Mouse (Mus musculus) WW6 (cell line): ENCODE measurements at regions not wholly inside any gene's neighbourhood (a gene's known extent, or its start where the extent isn't known, plus 50 kb on each side); places are given as distances from the start of the nearest gene placed in this dataset.

ENCODE experiments used
- DNase-seq: peaks from one replicate; pipeline ENCODE4 v3.0.0-alpha.2; 2013; ENCODE audit warnings: low read depth, low spot score

DNA sequence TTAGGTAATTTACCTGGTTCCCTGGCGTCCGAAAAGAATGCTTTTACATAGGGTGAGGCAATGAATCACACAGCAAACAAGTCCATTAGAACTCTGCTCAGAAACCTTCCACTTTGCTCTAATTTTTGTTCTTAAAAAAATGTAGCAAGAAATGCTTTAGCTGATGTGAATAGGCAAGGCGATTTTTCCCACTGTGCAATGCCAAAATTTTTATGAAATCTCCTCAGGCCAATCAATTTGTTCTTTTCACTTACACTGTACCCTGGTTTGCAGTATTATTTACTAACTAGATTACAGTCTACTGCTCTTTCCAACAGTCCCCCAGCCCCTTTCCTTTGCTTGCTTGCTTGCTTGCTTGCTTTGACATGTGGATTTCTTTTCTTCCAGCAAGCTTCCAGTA is 353.1 kb upstream of the Mmadhc start:
- DNase-seq = no peak

GRCm38 (mm10) chr2:50643219-50643618 is 346.6 kb upstream of the Mmadhc start:
- DNase-seq = no peak

DNA sequence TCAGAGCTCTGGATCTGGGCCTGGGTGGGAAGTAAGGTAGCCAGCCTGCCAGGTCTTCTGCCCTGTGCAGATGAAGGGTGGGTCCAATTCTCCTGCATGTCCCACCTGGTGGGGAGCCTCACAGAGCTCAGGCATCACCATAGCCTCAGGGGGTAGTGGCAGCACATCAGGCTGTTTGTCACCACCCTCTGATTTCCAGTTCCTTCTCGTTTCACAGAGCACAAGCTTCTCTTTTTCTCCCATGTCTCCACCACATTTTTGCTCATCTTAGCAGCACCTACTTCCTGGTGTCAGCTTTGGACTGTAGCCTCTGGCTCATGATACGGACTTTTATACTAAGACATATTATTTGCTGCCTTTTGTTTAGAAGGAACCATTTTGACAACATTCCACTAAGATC is 345.6 kb upstream of the Mmadhc start:
- DNase-seq = no peak

GRCm38 (mm10) chr2:50635896-50636295 is 339.3 kb upstream of the Mmadhc start:
- DNase-seq = no peak

GRCm38 (mm10) chr2:50631786-50632185 is 335.2 kb upstream of the Mmadhc start:
- DNase-seq = no peak

DNA sequence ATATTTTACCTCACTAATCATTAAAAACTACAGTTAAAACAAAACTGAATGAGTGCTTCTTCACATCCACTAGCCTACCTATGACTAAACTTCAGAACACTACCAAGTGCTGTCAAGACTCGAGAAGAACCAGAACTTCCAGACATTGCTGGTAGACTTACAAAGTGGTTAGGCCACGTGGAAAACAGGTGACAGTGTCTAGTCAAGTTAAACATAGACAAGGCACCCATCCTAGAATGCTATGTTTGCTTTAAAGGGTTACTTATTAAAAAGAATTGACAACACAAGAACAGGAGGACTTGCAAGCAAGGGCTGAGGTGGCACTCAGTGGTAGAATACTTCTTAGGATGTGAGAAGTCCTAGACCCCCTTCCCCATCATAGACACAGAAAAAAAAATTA is 330.9 kb upstream of the Mmadhc start:
- no peak for DNase-seq

DNA sequence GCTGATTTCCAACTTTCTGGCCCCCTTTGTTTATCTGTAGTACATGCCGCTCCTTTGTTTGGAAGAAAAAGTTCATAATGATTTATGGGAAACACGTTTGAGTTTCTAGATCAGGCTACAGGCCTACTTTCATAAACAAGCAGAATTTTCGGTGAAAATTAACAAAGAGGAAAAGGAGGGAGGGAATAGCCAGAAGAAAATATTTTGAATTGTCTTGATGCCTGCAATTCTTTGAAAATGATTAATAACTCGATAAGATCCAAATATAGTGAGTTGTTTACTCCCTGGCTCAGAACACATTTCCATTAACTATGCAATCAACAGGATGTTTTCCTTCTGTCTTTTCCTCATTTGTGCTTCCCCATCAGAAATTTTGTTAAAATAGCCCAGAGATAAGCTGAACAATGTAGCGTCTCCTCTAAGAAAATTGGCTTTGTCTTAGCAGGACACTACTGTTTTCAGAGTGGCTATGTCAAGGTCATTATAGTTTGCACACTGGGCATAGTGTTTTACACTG is 328.7 kb upstream of the Mmadhc start:
- no peak for DNase-seq

DNA sequence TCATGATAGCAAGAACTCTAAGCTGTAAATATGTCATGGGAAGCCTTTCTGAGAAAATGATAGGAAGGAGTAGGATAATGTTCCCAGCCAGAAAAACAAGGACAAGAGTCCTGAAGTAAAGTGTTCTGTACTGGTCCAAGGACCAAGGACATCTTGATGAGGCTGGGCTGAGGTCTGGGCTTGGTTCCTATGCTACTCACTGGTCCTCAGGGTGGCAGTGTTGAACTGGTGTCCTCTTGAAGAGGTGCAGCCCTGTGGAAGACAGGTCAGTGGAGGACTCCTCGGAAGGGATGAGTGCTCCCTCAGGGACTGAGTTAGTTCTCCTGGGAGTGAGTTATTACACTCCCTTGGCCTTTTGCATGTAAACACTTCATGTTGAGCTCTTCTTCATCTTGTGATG is 312.5 kb upstream of the Mmadhc start:
- DNase-seq = no peak

DNA sequence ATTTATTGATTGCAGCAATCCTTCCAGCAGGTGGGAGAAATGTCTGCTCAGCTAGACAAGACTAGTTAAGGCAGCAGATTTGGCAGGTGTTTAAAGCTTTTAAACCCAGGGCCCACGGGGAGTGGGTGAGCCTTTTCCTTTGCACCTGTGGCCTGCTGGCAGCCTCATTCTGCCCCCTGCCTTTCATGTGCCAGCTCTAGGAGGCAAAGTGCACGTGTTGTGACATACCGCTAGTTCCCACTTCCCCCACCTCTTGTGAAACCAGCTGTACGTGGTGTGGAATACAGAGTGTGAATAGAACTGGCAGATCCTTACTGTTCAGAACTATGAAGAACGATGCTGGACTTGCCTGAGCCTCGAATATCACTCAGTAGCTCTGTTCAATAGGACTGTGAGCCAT is 292.6 kb upstream of the Mmadhc start:
- DNase-seq = no peak

DNA sequence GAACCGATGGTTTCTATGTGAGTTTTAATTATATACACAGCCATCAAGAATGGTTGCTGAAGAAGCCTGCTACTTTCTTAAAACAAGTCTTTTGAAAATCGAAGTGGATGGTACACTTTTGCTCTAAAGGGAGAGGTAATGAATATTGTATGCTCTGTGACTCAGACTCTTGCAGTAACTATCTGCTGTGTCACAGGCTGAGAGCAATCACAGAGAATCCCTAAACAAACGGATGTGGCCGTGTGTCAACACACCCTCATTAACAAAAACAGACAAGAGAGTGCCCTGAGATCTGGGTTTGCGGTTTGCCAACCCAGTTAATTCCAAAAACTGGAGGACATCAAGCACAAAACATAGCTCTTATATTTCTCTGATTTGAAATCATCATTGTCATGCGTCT is 292.1 kb upstream of the Mmadhc start:
- DNase-seq = no peak

DNA sequence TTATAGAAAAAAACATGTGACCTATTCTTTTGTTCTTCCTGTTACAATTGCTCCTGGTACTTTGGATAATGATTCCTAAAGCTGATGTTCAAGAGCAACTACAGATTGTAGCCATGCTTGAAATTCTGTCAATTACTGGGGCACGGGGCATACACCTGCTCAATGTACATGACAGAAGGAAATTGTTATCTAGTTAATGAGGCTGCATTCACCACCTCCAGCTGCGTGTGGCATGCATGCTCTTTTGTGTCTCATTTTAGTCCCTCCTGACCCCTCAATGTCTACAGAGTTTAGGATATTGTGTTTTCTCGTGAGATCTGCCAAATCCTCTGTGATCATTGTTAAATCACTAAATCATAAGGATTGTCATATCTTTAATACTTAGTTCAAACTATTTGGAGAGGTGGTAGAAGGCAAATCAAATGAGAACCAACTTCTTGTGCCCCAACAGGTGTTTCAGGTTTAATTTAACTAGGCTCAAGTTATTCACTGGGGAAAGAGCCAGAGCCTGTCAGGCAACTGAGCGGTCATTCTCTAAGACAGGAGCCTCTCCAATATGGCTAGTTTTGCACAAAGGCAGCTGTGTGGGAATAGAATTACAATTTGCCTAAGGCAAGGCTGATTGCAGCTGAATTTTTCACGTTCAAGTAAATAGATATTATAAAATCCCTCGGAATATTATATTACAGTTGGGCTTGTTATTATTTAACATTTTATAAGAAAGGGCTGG is 289.9 kb upstream of the Mmadhc start:
- DNase-seq = no peak

GRCm38 (mm10) chr2:50579620-50580019 is 283.0 kb upstream of the Mmadhc start:
- no peak for DNase-seq

- DNase-seq = no peak
Measured at GRCm38 (mm10) chr2:50578278-50579043, 281.9 kb upstream of the Mmadhc start.

GRCm38 (mm10) chr2:50577736-50578135 is 281.1 kb upstream of the Mmadhc start:
- no peak for DNase-seq

- DNase-seq = no peak
Measured at GRCm38 (mm10) chr2:50573455-50573854, 276.9 kb upstream of the Mmadhc start.

- no peak for DNase-seq
Measured at GRCm38 (mm10) chr2:50571021-50571420, 274.4 kb upstream of the Mmadhc start.

DNA sequence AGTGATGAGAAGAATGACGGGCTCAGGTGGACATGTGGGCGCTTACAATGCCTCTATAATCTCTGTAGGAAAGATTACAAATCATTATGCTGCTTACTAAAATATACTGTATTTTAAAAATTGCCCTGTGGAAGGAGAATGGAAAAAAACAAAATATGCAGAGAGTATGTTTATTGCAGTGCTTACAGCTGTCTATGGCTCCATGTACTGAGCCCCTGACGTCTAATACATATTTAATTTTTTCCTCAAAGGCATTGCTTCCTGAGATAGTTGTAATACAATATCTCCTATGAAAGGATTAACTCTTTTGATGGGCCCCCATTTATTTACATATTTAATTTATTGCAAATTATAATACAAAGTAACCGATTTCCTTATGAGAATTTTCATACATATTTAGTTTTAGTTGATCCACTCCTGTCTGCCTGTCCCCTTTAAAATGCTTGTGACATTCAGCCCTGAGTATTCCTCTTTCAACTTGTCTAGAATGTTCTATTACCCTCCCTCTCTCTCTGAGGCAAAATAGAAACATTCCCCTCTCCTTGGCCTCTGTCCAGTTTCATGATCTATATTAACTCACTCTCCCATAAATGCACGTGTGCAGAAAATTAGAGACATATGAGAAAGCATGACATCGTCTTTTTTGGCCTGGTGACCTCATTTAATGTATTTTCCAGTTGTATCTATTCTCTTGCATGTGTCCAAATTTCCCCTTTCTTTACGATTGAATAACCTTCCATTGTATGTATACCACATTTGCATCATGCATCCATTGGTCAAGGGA is 273.1 kb upstream of the Mmadhc start:
- no peak for DNase-seq

DNA sequence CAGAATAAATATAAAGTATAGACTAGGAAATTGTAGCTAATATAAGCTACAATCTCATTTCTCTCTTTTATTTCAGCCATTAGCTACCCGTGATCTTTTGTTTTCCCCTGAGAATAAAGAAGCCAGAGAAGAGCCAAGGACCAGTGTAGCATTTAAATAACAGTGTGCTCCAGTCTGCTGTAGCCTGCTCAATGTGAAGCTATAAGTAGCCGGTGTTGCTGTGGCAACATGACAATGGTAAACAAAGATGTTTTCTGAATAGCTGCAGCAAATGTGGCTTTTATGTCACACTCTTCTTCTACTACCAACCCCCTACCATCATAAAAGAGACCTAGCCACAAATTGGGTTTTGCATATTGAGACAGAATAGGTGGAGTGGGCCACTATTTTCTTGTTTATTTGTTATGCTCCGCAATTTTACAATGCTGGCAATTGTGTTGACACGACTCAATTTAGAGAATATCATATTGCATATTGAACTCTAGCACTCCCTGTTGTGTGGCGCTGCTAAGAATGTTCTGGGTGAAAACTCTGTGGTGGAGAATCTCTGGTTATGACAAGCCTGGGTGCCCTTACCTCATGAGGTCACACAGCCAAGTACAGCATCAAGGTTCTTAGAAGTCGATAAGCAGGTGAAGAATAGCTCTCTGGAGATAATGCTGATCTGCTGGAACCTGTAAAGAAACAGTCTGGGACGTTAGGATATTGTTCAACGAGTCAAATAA is 272.3 kb upstream of the Mmadhc start:
- DNase-seq = no peak

GRCm38 (mm10) chr2:50567542-50567941 is 270.9 kb upstream of the Mmadhc start:
- DNase-seq = no peak

GRCm38 (mm10) chr2:50554031-50554430 is 257.4 kb upstream of the Mmadhc start:
- DNase-seq = no peak

DNA sequence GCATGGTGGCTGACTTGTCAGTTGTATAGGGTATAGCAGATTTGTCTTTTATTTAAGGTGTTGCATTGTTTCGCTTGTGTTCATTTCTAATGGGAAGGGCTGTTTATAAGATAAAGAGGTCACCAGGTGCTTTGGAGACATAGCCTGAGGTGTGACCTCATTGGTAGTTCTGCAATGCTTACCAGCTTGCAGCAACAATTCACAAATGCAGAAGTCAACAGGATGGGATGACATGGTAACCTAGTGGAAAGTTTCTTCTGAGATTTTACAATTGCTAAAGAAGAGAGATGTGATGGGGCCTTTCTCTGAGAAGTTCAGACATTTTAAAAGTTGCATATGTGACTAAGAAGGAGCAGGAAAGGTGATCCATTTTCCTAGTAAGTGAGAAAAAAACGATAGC is 255.8 kb upstream of the Mmadhc start:
- no peak for DNase-seq

DNA sequence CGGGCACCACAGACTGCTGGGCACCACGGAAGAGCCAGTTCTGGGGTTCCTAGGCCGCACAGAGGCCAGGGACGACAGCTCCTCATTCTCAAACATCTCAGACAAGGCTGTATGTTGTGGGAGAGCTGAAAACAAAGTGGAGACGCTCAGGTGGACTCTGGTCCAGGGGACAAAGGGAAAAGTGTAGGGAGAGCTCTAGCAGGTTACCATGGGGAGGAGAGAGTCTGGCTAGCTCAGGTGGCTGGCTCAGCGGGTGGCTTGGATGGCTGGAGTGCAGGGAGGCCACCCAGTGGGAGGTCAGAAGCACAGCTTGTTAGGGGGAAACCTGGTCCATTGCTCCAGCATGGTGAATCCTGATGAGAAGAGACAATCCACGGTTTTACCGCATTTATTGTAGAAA is 253.3 kb upstream of the Mmadhc start:
- DNase-seq = no peak
